Mouse (Mus musculus): ENCODE measurements at regions not wholly inside any gene's neighbourhood (a gene's known extent, or its start where the extent isn't known, plus 50 kb on each side); places are given as distances from the start of the nearest gene placed in this dataset.

DNA sequence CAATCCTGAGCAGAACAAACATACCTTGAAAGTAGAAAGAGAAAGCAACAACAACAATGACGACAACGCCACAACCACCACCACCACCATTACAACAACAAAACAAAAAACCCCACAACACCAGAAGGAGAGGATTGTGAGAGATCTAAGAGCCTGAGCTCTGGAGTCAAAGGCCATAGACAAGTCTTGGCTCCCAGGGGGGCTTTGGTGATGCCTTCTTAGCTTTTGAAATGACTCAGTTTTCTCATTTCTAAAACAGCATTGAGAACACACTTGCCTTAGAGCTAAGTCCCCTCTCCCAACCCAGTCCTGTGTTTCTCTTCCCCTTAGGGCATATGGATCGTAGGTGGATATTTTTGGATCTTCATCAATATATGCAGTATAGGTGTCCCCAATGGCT is 112.2 kb downstream of the Kif20b start:
- Histone ChIP-seq H3K36me3 (ENCODE audit: control insufficient read depth, insufficient read depth, low read length) (no peaks in the 10 kb centered on the region), H3K4me1 (ENCODE audit: control insufficient read depth, insufficient read depth, low read length) (no peaks in the 10 kb centered on the region), H3K9ac (ENCODE audit: low read depth, low read length) (no peak overlapping the region), H3K9me3 (replicated peaks; ENCODE audit: control insufficient read depth, low read length, poor library complexity, severe bottlenecking) (no peaks in the 10 kb centered on the region), H3K27ac (ENCODE audit: low read length) (no peak overlapping the region), H3K4me2 (ENCODE audit: low read length) (no peak overlapping the region), H3K4me3 (ENCODE audit: low read depth, low read length) (no peak overlapping the region), H3K27me3 (ENCODE audit: control insufficient read depth, insufficient read depth, low read depth, low read length) (no peaks in the 10 kb centered on the region)
- WGBS, result 92% methylated on average over 3 of the region's 3 CpGs
- no peak for ATAC-seq

DNA sequence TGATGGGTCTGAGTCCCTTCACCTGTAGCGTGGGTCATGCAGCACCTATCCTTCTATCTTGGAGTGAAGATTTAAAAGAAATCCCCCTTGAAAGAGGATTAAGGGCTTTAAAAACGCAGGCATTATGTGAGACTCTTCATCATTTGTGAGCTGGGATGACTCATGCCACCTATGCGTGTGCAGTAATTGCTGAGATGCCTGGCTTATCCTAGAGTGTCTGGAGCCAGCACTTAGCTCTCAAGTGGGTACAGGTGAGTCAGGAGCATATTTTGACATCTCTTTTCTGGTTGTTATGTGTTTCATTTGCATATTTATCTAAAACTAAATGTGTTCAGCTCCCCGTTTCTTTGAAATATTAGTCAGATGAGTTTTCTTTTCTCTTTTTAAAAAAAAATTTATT is 123.4 kb downstream of the Kif20b start:
- Histone ChIP-seq H3K27ac (ENCODE audit: low read length) (no peak overlapping the region), H3K9me3 (replicated peaks; ENCODE audit: control insufficient read depth, low read length, poor library complexity, severe bottlenecking) (no peaks in the 10 kb centered on the region), H3K4me2 (ENCODE audit: low read length) (no peak overlapping the region), H3K27me3 (ENCODE audit: control insufficient read depth, insufficient read depth, low read depth, low read length) (no peaks in the 10 kb centered on the region), H3K4me3 (ENCODE audit: low read depth, low read length) (no peak overlapping the region), H3K36me3 (ENCODE audit: control insufficient read depth, insufficient read depth, low read length) (no peaks in the 10 kb centered on the region), H3K9ac (ENCODE audit: low read depth, low read length) (no peak overlapping the region), H3K4me1 (ENCODE audit: control insufficient read depth, insufficient read depth, low read length) (no peaks in the 10 kb centered on the region)
- 65% methylated on average over 4 of the region's 4 CpGs for WGBS
- no peak for ATAC-seq

DNA sequence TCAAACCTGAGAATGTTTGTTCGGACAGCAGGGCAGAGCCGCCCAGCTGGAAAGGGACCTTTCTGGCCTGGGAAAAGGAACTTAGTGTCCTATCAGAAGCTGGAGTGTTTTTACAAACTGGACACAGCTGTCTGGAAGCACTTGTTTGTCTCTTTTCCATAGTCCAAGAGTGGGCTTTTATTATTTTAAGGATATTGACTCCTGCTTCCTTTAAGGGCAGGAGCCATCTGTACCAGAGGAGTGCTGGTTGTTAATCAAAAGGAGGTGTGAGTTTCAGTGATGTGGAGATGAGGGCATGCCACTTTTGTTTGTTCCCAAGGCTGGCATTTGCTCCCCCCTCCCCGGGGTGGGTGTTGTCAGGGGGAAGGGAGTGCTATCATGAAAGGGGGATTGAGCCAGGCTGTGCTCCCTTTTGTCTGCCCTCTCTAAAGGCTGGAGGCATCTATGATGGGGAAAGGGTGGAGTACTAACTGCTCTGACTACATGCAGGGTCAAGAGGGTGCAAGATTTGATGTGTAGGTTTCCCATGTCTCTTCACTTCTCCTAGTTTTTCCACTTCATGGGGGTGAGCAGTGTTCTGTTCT is 144.3 kb downstream of the Kif20b start:
- no peak overlapping the region for H3K9ac ChIP-seq (ENCODE audit: low read depth, low read length)
- no peaks in the 10 kb centered on the region for H3K9me3 ChIP-seq (replicated peaks; ENCODE audit: control insufficient read depth, low read length, poor library complexity, severe bottlenecking)
- H3K4me3 ChIP-seq (ENCODE audit: low read depth, low read length), result no peak overlapping the region
- H3K36me3 ChIP-seq (ENCODE audit: control insufficient read depth, insufficient read depth, low read length), result no peaks in the 10 kb centered on the region
- H3K27ac ChIP-seq (ENCODE audit: low read length), result no peak overlapping the region
- no peaks in the 10 kb centered on the region for H3K27me3 ChIP-seq (ENCODE audit: control insufficient read depth, insufficient read depth, low read depth, low read length)
- no peak overlapping the region for H3K4me2 ChIP-seq (ENCODE audit: low read length)
- 65% methylated on average over 3 of the region's 3 CpGs for WGBS
- ATAC-seq, result no peak
- no peaks in the 10 kb centered on the region for H3K4me1 ChIP-seq (ENCODE audit: control insufficient read depth, insufficient read depth, low read length)

DNA sequence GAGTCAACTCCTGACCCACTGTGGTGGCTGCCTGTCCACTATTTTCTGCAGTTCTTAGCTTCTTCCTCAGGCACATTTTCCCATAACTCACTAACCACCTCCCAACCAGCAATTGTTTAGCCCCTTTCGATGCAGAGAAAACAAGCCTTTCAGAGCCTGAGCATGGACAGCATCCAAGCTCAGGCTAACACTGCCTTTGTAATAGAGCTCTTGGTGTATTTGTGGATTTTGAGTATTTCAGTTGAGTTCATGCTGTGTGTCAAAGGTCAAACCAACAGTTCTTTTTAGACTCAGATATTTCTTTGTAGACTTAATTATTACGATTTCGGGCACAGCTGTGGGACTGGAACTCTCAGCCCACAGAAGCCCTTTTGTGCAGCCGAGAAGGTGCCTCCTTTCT is 159.0 kb downstream of the Kif20b start:
- Histone ChIP-seq H3K9ac (ENCODE audit: low read depth, low read length) (no peak overlapping the region), H3K9me3 (replicated peaks; ENCODE audit: control insufficient read depth, low read length, poor library complexity, severe bottlenecking) (no peaks in the 10 kb centered on the region), H3K4me1 (ENCODE audit: control insufficient read depth, insufficient read depth, low read length) (no peaks in the 10 kb centered on the region), H3K27me3 (ENCODE audit: control insufficient read depth, insufficient read depth, low read depth, low read length) (no peaks in the 10 kb centered on the region), H3K4me2 (ENCODE audit: low read length) (no peak overlapping the region), H3K36me3 (ENCODE audit: control insufficient read depth, insufficient read depth, low read length) (no peaks in the 10 kb centered on the region), H3K27ac (ENCODE audit: low read length) (no peak overlapping the region), H3K4me3 (ENCODE audit: low read depth, low read length) (no peak overlapping the region)
- no peak for ATAC-seq
- WGBS, result 26% methylated on average over 4 of the region's 4 CpGs

DNA sequence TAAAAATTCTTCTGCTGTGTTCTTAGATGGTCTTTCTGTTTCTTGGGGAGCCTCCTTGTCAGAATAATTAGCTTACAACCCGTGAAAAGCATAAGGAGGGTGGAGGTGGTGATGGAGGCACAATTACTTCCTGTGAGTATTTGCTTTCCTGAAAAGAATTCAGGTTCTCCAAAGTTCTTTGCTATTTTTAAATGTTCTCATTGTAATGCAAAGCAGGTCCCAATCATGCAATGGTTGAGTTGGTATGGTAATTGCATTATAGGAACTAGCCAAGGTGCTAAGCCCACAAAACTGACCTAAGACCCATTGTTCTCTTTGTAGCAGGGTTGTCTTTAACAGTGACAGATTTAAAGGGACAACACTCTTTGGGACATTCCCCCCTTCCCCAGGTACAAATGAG is 179.1 kb downstream of the Kif20b start:
- no peak overlapping the region for H3K4me3 ChIP-seq (ENCODE audit: low read depth, low read length)
- no peak overlapping the region for H3K4me2 ChIP-seq (ENCODE audit: low read length)
- no peak overlapping the region for H3K9ac ChIP-seq (ENCODE audit: low read depth, low read length)
- H3K27ac ChIP-seq (ENCODE audit: low read length), result no peak overlapping the region
- 12% methylated on average over 1 of the region's 1 CpGs for whole genome bisulfite sequencing
- no peaks in the 10 kb centered on the region for H3K9me3 ChIP-seq (replicated peaks; ENCODE audit: control insufficient read depth, low read length, poor library complexity, severe bottlenecking)
- no peak for ATAC-seq
- no peaks in the 10 kb centered on the region for H3K27me3 ChIP-seq (ENCODE audit: control insufficient read depth, insufficient read depth, low read depth, low read length)
- no peaks in the 10 kb centered on the region for H3K4me1 ChIP-seq (ENCODE audit: control insufficient read depth, insufficient read depth, low read length)
- H3K36me3 ChIP-seq (ENCODE audit: control insufficient read depth, insufficient read depth, low read length), result no peaks in the 10 kb centered on the region

DNA sequence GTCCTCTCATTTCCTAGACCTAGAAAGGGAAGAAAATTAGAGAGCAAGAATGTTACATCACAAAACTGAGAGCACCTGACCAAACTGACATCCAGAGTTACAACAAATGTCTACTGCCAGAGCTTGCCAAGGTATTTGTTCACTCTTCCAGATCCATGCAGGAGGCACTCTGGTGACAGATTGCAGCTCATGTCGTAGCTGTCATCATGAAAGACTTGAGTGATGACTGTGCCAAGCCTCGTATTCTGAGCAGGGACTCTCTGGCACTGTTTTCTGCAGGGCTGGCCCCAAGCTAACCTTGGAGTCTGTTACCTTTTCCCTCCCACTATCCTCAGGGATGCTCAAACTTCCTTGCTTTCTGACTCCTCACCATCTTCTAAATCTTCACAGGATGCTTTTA is 192.2 kb downstream of the Kif20b start:
- no peaks in the 10 kb centered on the region for H3K36me3 ChIP-seq (ENCODE audit: control insufficient read depth, insufficient read depth, low read length)
- no peak overlapping the region for H3K4me3 ChIP-seq (ENCODE audit: low read depth, low read length)
- no peaks in the 10 kb centered on the region for H3K4me1 ChIP-seq (ENCODE audit: control insufficient read depth, insufficient read depth, low read length)
- no peak overlapping the region for H3K9ac ChIP-seq (ENCODE audit: low read depth, low read length)
- no peaks in the 10 kb centered on the region for H3K9me3 ChIP-seq (replicated peaks; ENCODE audit: control insufficient read depth, low read length, poor library complexity, severe bottlenecking)
- H3K27me3 ChIP-seq (ENCODE audit: control insufficient read depth, insufficient read depth, low read depth, low read length), result no peaks in the 10 kb centered on the region
- WGBS, result 76% methylated on average over 2 of the region's 2 CpGs
- no peak overlapping the region for H3K27ac ChIP-seq (ENCODE audit: low read length)
- no peak for ATAC-seq
- no peak overlapping the region for H3K4me2 ChIP-seq (ENCODE audit: low read length)

DNA sequence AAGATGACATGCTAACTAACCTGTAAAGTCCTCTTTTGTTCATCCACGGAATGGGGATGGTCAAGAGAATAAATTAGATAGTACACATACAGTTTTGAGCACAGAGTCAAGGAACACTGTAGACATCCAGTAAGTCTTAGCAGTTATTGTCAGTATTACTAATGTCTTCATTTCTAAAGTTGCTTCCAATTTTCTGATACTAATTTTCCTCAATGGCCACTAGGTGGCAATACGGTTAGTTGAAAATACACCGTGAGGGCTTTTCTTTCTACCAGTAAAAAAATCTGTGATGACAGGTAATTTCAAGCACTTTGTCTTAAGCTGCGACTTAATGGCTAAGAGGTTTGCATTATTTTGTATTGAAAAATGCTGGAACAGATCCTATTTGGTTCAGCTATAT is 203.1 kb downstream of the Kif20b start:
- WGBS, result 22% methylated on average over 4 of the region's 4 CpGs
- ATAC-seq, result 0 out of 2 replicates have a peak, but pooled peaks have one; percentile 21
- H3K9me3 ChIP-seq (replicated peaks; ENCODE audit: control insufficient read depth, low read length, poor library complexity, severe bottlenecking), result no peaks in the 10 kb centered on the region

DNA sequence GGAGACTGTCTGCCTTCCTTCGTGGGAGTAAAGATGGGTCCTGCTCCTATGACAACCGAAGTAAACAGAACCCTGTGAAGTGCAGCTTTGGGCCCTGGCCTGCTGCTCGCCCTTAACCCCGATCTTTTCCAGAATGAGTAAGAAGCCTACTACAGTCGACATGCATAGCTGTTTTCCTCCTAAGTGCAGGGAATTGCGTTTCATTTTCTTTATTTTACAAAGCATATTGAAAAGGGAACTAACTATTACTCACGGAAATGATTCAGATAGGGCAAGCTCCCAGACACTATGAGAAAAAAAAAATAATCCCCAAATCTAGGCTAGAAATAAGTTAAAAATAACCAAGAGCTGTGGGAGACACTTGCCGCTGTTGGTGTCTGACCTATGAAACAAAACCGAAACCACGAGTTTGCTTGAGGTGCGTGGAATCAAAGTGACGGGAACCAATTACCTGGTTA is 204.5 kb downstream of the Kif20b start:
- H3K27me3 ChIP-seq (ENCODE audit: control insufficient read depth, insufficient read depth, low read depth, low read length), result no peaks in the 10 kb centered on the region
- 84% methylated on average over 12 of the region's 12 CpGs for WGBS
- H3K9ac ChIP-seq (ENCODE audit: low read depth, low read length), result no peak overlapping the region
- no peaks in the 10 kb centered on the region for H3K4me1 ChIP-seq (ENCODE audit: control insufficient read depth, insufficient read depth, low read length)
- H3K4me2 ChIP-seq (ENCODE audit: low read length), result no peak overlapping the region
- no peaks in the 10 kb centered on the region for H3K36me3 ChIP-seq (ENCODE audit: control insufficient read depth, insufficient read depth, low read length)
- ATAC-seq, result no peak
- H3K27ac ChIP-seq (ENCODE audit: low read length), result no peak overlapping the region
- H3K9me3 ChIP-seq (replicated peaks; ENCODE audit: control insufficient read depth, low read length, poor library complexity, severe bottlenecking), result no peaks in the 10 kb centered on the region
- no peak overlapping the region for H3K4me3 ChIP-seq (ENCODE audit: low read depth, low read length)

More for the DNA sequence above, 203.1 kb downstream of the Kif20b start:
- no peak overlapping the region for H3K9ac ChIP-seq (ENCODE audit: low read depth, low read length)
- no peaks in the 10 kb centered on the region for H3K27me3 ChIP-seq (ENCODE audit: control insufficient read depth, insufficient read depth, low read depth, low read length)
- H3K4me3 ChIP-seq (ENCODE audit: low read depth, low read length), result no peak overlapping the region
- H3K4me2 ChIP-seq (ENCODE audit: low read length), result no peak overlapping the region
- H3K4me1 ChIP-seq (ENCODE audit: control insufficient read depth, insufficient read depth, low read length), result no peaks in the 10 kb centered on the region
- H3K36me3 ChIP-seq (ENCODE audit: control insufficient read depth, insufficient read depth, low read length), result no peaks in the 10 kb centered on the region
- no peak overlapping the region for H3K27ac ChIP-seq (ENCODE audit: low read length)

DNA sequence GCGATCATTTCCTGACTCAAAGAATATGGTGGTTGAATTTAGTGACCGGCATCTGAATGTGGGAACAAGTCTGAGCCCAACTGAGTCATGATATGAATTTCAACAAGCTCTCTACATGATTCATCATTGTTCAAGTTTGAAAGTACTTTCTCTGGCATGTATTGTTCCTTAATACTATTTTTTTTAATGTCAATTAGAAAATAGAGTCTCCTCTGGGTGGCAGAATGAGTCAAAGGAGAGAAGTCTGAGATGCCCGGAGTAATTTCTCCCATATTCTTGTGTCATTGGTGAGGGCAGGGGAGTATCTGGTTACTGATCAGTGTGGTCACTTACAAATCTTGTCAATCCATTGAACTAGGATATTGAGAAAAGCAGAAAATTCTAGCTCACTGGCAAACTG is 205.9 kb downstream of the Kif20b start:
- no peak overlapping the region for H3K4me2 ChIP-seq (ENCODE audit: low read length)
- H3K36me3 ChIP-seq (ENCODE audit: control insufficient read depth, insufficient read depth, low read length), result no peaks in the 10 kb centered on the region
- no peak overlapping the region for H3K27ac ChIP-seq (ENCODE audit: low read length)
- no peak for ATAC-seq
- no peak overlapping the region for H3K9ac ChIP-seq (ENCODE audit: low read depth, low read length)
- no peaks in the 10 kb centered on the region for H3K27me3 ChIP-seq (ENCODE audit: control insufficient read depth, insufficient read depth, low read depth, low read length)
- 68% methylated on average over 3 of the region's 3 CpGs for WGBS
- H3K4me1 ChIP-seq (ENCODE audit: control insufficient read depth, insufficient read depth, low read length), result no peaks in the 10 kb centered on the region
- no peaks in the 10 kb centered on the region; the same call in 1 of the 2 replicates for H3K9me3 ChIP-seq (replicated peaks; ENCODE audit: control insufficient read depth, low read length, poor library complexity, severe bottlenecking)
- no peak overlapping the region for H3K4me3 ChIP-seq (ENCODE audit: low read depth, low read length)

Data from midbrain, embryonic 16.5 days (tissue).